Mouse (Mus musculus): ENCODE data around the gene Shroom3.

- no peak for TF ChIP-seq CTCF (IDR thresholded peaks at IDR 0.05; ENCODE audit: control insufficient read depth, insufficient read depth, insufficient read length)
- no peak for TF ChIP-seq MYOG (IDR thresholded peaks at IDR 0.05; ENCODE audit: control insufficient read depth, extremely low read depth, insufficient read length)
- TF ChIP-seq USF1 (IDR thresholded peaks at IDR 0.05; ENCODE audit: low read depth): no peak
- no peak for TF ChIP-seq MYOD1 (IDR thresholded peaks at IDR 0.05; ENCODE audit: control insufficient read depth, insufficient read length, low read depth)
- no peak for TF ChIP-seq MAX (IDR thresholded peaks at IDR 0.05)
Measured at GRCm38 (mm10) chr5:92701750-92702149, 18.5 kb downstream of the Shroom3 start.
